Mouse (Mus musculus) G1E (cell line): ENCODE measurements at regions not wholly inside any gene's neighbourhood (a gene's known extent, or its start where the extent isn't known, plus 50 kb on each side); places are given as distances from the start of the nearest gene placed in this dataset.

Experiments used
- ATAC-seq: 2 replicates; pipeline ENCODE4 v1.8.0; 2016; ENCODE audit warnings: mild to moderate bottlenecking; ENCODE audit not compliant: insufficient number of reproducible peaks, poor library complexity, low FRiP score, severe bottlenecking; ENCODE audit errors: extremely low read depth
- DNase-seq: peaks from one replicate; pipeline ENCODE4 v3.0.0; 2012; ENCODE audit warnings: low spot score
- H3K27me3 ChIP-seq: 2 replicates; pipeline ENCODE4 v1.6.1; 2012; ENCODE audit warnings: mild to moderate bottlenecking, low read length, inconsistent platforms; ENCODE audit not compliant: insufficient read depth
- H3K36me3 ChIP-seq: replicated peaks from 2 replicates; pipeline ENCODE3; 2012; ENCODE audit warnings: mild to moderate bottlenecking, inconsistent platforms
- H3K4me1 ChIP-seq: 2 replicates; pipeline ENCODE4 v1.6.1; 2012; ENCODE audit warnings: low read depth, low read length, inconsistent platforms, mixed read lengths; ENCODE audit not compliant: insufficient read depth
- H3K4me3 ChIP-seq: 2 replicates; pipeline ENCODE4 v1.5.1; 2012; ENCODE audit warnings: low read depth, mild to moderate bottlenecking, inconsistent platforms, low read length, moderate library complexity, mixed read lengths
- H3K9me3 ChIP-seq: replicated peaks from 2 replicates; pipeline ENCODE4 v1.6.1; 2012; ENCODE audit warnings: inconsistent platforms
- CTCF ChIP-seq: IDR thresholded peaks from 2 replicates; pipeline ENCODE4 v1.5.1; 2012; ENCODE audit warnings: low read depth, low read length, inconsistent platforms, mixed read lengths
- GATA1 ChIP-seq: IDR thresholded peaks from 2 replicates; pipeline ENCODE4 v1.6.1; 2012; ENCODE audit warnings: borderline replicate concordance, low read length, inconsistent platforms, mixed read lengths
- GATA2 ChIP-seq: IDR thresholded peaks from 2 replicates; pipeline ENCODE4 v1.6.1; 2012; ENCODE audit warnings: low read depth, low read length, inconsistent platforms, borderline replicate concordance
- POLR2AphosphoS5 ChIP-seq: IDR thresholded peaks from 2 replicates; pipeline ENCODE4 v1.6.1; 2012; ENCODE audit warnings: low read depth, low read length, inconsistent platforms; ENCODE audit not compliant: insufficient replicate concordance
- TAL1 ChIP-seq: conservative IDR thresholded peaks from 2 replicates; pipeline ENCODE4 v1.6.1; 2012; ENCODE audit warnings: low read depth, low read length, inconsistent platforms, mixed read lengths

DNA sequence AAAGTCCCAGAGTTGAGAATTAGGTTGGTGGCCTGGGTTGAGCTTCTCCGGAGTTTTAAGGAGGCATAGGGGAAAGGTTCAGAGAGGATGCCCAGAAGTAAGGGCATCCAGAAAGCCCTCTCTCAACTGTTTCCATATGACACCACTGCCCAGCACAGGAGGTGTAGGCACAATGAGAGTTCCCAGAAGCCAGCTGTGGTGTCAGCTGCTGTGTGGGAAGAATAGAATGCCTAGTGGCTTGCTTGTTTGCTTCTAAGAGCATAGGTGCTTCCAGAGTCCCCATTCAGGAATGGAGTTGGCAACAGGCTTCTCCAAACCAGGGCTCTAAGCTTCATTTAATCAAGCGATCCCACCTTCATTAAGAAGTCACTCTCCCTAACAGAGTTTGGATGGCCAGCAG lies 357.9 kb downstream of the Adgrl2 start:
- TF ChIP-seq CTCF (no peak), POLR2AphosphoS5 (no peak), GATA1 (no peak), GATA2 (no peak), TAL1 (no peak)
- Histone ChIP-seq H3K36me3 (no peaks in the 10 kb centered on the region), H3K27me3 (no peaks in the 10 kb centered on the region), H3K4me1 (no peaks in the 10 kb centered on the region), H3K4me3 (no peak overlapping the region), H3K9me3 (peaks cover 44% of the 10 kb centered on the region)
- DNase-seq (no peak), ATAC-seq (no peak)

DNA sequence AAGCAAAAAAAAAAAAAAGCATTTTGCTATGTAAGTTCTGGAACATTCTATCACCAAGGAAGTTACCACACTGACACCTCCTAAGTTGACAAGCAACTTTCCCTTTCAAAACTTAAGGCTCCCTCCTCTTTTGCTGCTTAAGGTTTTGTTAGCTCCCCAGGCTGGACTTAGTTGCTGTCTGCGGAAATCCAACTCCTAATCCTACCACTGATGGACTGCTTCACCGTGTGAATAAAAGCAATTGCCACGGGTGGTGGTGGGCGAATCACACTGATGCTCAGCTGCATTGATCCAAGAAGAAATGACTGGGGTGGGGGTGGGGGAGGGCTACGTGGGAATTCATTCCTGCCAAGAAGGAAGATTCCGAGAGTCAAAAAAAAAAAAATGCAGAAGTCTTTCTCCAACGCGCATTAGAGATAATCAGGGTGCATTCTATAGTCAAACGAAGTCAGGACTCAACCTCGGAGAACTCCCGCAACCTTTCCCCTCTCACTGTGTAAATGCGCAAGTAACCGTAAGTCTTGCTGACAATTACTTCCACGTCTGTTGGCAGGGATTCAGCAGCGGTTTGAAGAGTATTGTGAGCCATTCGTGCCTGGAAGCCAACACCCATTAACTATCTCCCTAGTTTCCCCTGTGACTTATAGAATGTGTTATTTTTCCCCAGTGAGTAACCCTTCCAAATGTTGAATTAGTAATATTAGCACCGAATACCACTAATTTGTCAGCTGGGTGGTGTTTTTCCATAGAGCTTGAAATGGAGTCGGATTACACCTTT lies 358.8 kb downstream of the Adgrl2 start:
- DNase-seq (no peak), ATAC-seq (no peak)
- H3K36me3 ChIP-seq = no peaks in the 10 kb centered on the region
- peaks cover 36% of the 10 kb centered on the region for H3K9me3 ChIP-seq
- no peaks in the 10 kb centered on the region for H3K4me1 ChIP-seq
- H3K27me3 ChIP-seq = no peaks in the 10 kb centered on the region
- TF ChIP-seq POLR2AphosphoS5 = no peak
- no peak for TF ChIP-seq GATA2
- TF ChIP-seq CTCF = no peak
- TF ChIP-seq TAL1 = no peak
- no peak for TF ChIP-seq GATA1
- no peak overlapping the region for H3K4me3 ChIP-seq

DNA sequence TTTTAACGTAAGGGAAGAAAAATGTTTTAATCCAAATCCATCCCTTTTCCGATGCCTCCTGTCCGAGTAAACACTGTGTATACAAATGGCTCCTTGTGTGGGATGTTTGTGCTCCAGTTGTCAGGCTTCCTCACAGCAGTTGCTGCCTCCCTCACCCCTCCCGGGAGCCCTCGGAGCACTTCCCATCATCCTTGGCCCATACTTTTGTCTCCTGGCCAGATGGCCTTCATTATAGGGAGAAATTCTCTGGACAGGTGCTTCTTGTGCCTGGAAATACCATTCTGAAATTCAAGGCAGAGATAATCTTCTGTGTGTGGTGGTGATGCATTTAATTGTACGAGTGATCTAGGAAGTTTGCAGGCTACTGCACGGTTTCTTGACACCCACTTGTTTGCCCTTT lies 359.5 kb downstream of the Adgrl2 start:
- Histone ChIP-seq H3K36me3 (no peaks in the 10 kb centered on the region), H3K9me3 (peaks cover 34% of the 10 kb centered on the region), H3K4me3 (no peak overlapping the region), H3K27me3 (no peaks in the 10 kb centered on the region), H3K4me1 (no peaks in the 10 kb centered on the region)
- TF ChIP-seq TAL1 = no peak
- TF ChIP-seq GATA1 = no peak
- no peak for TF ChIP-seq POLR2AphosphoS5
- TF ChIP-seq CTCF = no peak
- no peak for TF ChIP-seq GATA2
- ATAC-seq = no peak
- DNase-seq = no peak

DNA sequence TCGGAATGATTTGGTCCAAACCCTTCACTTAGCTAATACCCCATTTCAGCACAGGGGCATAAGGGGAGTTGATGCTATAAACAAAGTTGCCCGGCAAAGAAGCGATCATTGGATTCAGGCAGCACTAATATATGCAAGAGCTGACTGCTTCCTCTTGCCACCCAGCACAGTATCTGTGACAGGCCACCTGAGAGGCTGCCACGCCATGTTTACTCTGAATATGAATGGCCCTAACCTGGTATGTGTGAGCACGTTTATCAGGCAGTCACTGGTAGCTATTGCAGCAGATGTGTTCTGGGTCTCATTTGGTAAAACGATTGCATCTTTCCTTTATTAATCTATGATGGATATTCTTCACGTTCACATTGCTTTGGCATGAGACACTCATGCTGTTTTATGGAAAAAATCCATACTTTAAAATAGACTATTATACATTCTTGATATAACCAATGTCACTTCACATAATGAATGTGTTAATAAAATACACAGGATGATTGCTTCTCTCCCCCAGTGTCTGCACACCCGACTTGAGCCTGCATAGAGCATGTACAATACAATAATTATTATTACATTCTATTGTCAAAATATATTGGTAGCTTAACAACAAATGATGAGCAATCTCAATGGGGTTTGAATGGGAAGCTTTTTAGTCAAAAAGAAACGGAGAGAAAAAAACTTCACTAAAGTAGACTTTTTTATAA lies 375.2 kb downstream of the Adgrl2 start:
- no peak for TF ChIP-seq TAL1
- no peak for TF ChIP-seq GATA2
- no peak for TF ChIP-seq GATA1
- no peak for TF ChIP-seq CTCF
- TF ChIP-seq POLR2AphosphoS5 = no peak
- DNase-seq (no peak), ATAC-seq (no peak)
- no peaks in the 10 kb centered on the region for H3K36me3 ChIP-seq
- no peaks in the 10 kb centered on the region for H3K27me3 ChIP-seq
- H3K4me1 ChIP-seq = no peaks in the 10 kb centered on the region
- peaks cover 20% of the 10 kb centered on the region for H3K9me3 ChIP-seq
- H3K4me3 ChIP-seq = no peak overlapping the region

DNA sequence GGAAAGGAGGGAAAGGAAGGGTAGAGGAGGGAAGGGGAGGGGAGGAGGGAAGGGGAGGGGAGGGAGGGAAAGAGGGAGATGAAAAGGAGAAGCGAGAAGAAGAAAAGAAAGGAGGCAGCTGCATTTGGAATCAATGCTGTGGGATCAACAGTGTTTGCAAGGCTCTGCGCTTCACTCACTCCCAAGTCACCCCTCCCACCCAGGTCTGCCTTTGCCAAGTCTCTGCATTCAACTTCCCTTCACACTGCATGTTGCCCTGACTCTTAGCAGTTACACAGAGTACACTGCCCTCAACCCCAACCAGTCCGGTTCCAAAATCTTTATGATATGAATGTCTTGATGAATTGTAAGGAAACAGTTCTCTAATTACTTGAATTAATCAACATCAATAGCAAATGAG lies 376.9 kb downstream of the Adgrl2 start:
- DNase-seq (no peak), ATAC-seq (no peak; the same call in 1 of the 2 replicates)
- no peaks in the 10 kb centered on the region for H3K27me3 ChIP-seq
- TF ChIP-seq TAL1 = no peak
- TF ChIP-seq CTCF = no peak
- TF ChIP-seq POLR2AphosphoS5 = no peak
- no peak for TF ChIP-seq GATA1
- TF ChIP-seq GATA2 = no peak
- H3K4me1 ChIP-seq = no peaks in the 10 kb centered on the region
- no peaks in the 10 kb centered on the region for H3K36me3 ChIP-seq
- no peak overlapping the region for H3K4me3 ChIP-seq
- H3K9me3 ChIP-seq = peaks cover 11% of the 10 kb centered on the region; the same call in 1 of the 2 replicates

DNA sequence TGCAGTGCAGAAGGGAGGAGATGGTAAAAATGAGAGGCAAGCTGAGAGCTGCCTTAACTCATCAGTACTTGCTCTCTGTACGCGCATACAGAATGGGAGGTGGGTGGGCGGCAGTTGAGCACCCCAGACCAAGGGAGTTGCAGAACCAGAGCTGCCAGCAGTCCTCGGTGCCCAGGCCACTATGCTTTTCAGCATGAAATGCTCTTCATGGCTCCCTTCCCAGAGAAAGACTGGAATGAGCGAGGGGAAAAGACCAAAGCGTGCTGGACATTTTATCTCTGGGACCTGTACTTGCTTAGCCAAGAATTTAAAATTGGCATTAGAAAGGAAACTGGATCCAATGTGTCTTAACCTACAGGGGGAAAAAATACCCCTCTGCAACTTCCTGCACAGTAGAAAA lies 387.1 kb downstream of the Adgrl2 start:
- no peak for ATAC-seq

More for the DNA sequence above, 387.1 kb downstream of the Adgrl2 start:
- H3K36me3 ChIP-seq = no peaks in the 10 kb centered on the region
- no peak for DNase-seq
- no peaks in the 10 kb centered on the region for H3K27me3 ChIP-seq
- peaks cover 11% of the 10 kb centered on the region for H3K9me3 ChIP-seq
- no peak overlapping the region for H3K4me3 ChIP-seq
- H3K4me1 ChIP-seq = no peaks in the 10 kb centered on the region
- TF ChIP-seq TAL1 = no peak
- TF ChIP-seq GATA2 = no peak
- no peak for TF ChIP-seq POLR2AphosphoS5
- no peak for TF ChIP-seq GATA1
- no peak for TF ChIP-seq CTCF
